Mouse (Mus musculus) splenic B cell, adult 2 months (primary cell): ENCODE measurements around the gene Rnf150.
A peak's percentile ranks its signal among the peaks of the same experiment; 100 is the strongest.
"Not testable (repeated sequence)": the region's sequence is repeated elsewhere in the genome, so short reads cannot be mapped to it uniquely, and the experiment has no call there.

Experiments
- DNase-seq: peaks from one replicate; pipeline ENCODE4 v3.0.0-alpha.2; 2011; ENCODE audit warnings: low read depth, low spot score
- H3K27me3 ChIP-seq: 2 replicates; pipeline ENCODE4 v1.6.1; 2012; ENCODE audit warnings: mild to moderate bottlenecking, low read length, moderate library complexity, mixed read lengths; ENCODE audit not compliant: control insufficient read depth, poor library complexity, insufficient read depth, severe bottlenecking
- H3K36me3 ChIP-seq: 2 replicates; pipeline ENCODE4 v1.6.1; 2012; ENCODE audit warnings: mild to moderate bottlenecking, low read length, moderate library complexity, mixed read lengths; ENCODE audit not compliant: control insufficient read depth, poor library complexity, insufficient read depth, severe bottlenecking

Rnf150 gene

DNA sequence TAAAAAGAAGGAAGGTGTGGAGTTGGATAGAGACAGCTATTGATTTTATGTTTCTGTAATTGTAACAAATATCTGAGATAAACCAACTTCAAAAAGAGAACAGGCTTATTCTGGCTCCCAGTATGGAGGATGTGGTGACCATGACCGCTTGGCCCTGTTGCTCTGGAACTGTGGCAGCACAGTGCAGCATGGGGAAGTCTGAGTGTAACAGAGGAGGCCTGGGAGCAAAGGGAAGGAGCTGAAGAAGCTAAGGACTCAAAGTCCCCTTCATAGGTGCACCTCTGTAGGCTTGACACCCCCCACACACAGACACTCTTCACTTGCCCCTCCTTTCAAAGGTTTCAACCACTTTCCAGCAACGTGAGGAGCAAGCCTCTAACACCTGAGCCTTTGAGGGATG is 214.2 kb downstream of the Rnf150 start:
- DNase-seq: no peak
- Histone ChIP-seq H3K36me3 (no peaks in the 10 kb centered on the region), H3K27me3 (no peaks in the 10 kb centered on the region)

DNA sequence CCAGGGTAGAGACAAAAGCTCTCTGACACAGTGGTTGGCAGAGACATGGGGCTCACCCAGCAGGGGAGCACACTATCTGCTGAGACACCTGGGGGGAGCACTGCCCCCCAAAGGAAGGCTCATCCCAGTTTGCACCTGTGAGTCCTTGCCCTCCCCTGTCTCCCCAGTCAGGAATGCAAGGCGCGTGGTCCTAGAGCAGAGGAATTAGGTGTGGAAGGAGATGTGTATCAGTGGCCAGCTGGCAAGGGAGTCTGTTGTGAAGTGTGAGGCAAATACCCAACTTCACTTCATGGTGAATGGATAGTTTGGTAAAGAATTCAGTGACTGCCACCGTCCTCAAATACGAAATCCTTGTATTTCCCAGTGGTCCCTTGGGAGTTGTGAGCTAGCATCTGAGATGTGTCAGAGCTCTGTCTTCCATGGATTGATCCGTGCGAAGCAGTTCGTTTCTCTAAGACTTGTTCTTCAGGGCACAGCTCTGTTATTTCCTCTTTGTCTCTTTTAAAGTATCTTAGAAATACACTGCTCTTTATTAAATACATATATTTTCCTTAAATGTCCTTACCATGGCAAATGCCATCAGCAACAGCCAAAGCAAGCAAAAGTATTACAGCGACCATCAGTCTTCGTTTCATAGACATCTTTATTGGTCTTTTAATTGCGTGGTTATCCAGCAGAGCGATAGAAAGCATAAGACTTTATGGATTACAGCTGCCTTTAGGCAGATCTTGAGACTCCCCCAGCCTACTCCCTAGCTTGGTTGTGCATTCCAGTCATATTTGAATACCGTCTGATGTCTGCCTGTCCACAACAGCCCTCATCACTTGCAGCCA is 215.8 kb downstream of the Rnf150 start:
- DNase-seq: no peak
- Histone ChIP-seq H3K36me3 (no peaks in the 10 kb centered on the region), H3K27me3 (no peaks in the 10 kb centered on the region)

DNA sequence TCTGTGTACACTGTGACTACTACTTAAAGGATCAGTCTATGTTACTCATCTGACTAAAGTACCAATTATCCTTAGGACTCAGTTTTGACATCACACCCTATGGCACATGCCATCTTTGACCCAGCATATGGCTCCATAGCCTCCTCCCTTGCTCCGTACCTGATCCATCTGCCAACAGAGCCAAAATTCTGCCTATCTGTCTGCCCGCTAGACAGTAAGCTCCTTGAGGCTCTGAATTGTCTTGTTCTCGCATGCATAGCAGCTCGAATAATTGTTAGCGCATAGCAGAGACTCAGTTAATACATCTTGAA is 216.3 kb downstream of the Rnf150 start:
- no peak for DNase-seq

DNA sequence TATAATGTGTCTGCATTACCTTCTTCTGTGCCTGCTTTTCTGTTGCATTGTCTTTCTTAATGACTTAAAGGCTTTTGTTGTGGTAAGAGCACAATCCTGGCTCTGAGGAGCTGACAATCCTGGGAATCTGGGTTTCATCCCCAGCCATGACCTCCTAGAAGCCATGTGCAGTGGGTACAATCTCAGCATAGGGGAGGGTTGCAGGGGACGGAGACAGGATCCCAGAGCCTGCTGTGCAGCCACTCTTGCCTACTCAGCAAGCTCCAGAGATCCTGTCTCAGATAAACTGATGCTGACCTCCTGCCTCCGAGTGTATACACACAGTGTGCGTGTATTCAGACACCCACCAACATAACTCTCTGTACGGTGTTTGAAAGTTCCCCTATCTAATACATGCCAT is 218.1 kb downstream of the Rnf150 start:
- H3K27me3 ChIP-seq: no peaks in the 10 kb centered on the region
- no peaks in the 10 kb centered on the region for H3K36me3 ChIP-seq
- DNase-seq: no peak

More for the DNA sequence above, 216.3 kb downstream of the Rnf150 start:
- no peaks in the 10 kb centered on the region for H3K27me3 ChIP-seq
- H3K36me3 ChIP-seq: no peaks in the 10 kb centered on the region

DNA sequence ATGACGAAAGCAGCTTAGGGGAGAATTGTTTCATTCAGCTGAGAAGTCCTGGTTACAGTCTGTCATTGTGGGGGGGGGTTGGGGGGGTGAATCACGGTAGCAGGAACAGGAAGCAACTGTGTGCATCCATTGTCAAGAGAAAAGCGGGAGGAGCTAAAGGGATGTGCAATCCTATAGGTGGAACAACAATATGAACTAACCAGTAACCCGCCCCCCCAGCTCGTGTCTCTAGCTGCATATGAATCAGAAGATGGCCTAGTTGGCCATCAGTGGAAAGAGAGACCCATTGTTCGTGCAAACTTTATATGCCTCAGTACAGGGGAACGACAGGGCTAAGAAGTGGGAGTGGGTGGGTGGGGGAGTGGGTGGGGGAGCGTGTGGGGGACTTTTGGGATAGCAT is 218.7 kb downstream of the Rnf150 start:
- H3K27me3 ChIP-seq, H3K36me3 ChIP-seq, DNase-seq: not testable (repeated sequence)

DNA sequence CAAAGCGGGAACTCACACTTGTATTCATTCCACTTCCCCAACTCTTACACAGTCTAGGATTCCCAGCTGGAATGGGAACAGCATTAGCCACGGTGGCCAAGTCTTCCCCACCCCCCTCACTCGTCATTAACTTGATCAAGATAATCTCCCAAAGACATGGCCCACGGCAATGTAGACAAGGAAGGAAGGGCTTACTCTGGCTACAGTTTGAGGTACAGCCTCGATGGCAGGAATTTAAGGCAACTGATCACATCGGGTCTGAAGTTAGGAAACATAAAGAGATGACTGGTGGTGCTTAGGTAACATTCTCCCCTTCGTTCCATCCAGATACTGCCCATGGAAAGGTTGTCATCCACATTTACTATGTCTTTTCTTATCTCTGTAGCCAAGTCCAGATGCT is 219.1 kb downstream of the Rnf150 start:
- H3K27me3 ChIP-seq: no peaks in the 10 kb centered on the region
- no peaks in the 10 kb centered on the region for H3K36me3 ChIP-seq
- DNase-seq: no peak

DNA sequence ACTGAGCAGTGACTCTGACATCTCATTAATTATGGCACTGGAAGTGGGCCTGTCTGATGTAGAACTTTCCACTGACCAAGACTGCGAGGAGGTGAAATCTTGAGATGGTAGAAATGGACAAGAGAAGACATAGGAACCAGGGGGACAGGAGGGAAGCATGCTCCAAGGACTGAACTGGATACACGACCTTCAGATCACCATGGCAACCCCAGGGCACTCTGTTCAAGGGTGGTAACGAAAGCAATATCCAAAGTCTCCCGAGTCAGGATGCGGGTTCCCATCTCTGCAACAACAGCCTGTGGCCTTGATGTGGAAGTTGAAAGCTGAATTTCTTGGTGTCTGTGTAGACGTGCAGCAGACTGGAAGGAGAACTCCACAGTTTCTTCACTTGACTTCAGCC is 220.3 kb downstream of the Rnf150 start:
- Histone ChIP-seq H3K27me3 (no peaks in the 10 kb centered on the region), H3K36me3 (no peaks in the 10 kb centered on the region)
- DNase-seq: no peak

DNA sequence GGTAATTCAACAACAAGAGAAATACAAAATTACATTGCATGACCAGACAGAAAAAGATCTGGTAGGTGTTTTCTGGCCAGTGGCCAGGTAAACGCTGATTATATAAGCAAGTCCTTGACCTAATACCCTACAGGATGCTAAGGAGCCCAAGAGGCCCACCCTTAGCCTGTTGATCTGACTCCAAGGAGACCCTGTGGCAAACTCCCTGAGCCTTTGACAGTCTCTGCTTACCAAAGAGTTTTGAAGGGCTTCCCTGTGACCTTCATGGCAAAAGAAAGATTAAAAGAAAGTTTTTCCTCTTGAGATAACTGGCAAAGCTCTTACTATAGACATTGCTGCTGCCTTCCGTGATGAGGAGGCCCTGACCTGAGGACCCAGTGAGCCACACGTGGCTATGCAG is 222.4 kb downstream of the Rnf150 start:
- Histone ChIP-seq H3K27me3 (no peaks in the 10 kb centered on the region), H3K36me3 (no peaks in the 10 kb centered on the region)
- no peak for DNase-seq

DNA sequence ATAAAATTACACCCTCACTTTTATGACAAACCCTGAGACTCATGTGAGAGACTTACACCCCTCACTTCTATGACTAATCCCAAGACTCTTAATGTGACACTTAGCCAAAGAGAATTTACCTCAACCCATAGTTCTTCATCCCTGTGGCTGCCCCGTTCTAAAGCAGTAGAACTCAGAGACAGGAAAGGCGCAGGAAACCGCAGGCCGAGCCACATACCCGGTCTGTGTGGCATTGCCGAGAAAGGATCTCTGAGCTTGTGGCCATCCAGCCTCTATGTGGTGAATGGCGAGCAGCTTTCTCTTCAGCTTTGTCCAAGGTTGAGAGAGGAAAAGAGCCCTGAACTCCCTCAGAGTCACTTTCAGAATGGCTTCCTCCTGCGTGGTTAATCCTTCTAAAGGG is 223.5 kb downstream of the Rnf150 start:
- no peak for DNase-seq

DNA sequence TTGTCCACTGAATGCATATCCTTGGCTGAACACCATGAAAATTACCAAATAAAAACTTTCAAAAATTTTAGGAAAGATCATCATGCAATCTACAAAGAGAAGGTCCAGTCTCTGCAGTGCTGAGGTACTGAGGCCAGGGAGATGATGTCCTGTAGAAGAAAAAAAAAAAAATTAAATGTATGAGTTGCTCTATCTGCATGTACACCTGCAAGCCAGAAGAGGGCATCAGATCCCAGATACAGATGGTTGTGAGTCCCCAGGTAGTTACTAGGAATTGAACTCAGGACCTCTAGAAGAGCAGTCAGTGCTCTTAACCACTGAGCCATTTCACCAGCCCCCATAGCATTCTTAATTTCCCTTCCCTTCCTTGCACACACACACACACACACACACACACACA is 224.4 kb downstream of the Rnf150 start:
- DNase-seq: peak; percentile 28
- no peaks in the 10 kb centered on the region for H3K27me3 ChIP-seq
- H3K36me3 ChIP-seq: no peaks in the 10 kb centered on the region

More for the DNA sequence above, 223.5 kb downstream of the Rnf150 start:
- Histone ChIP-seq H3K36me3 (no peaks in the 10 kb centered on the region), H3K27me3 (no peaks in the 10 kb centered on the region)

DNA sequence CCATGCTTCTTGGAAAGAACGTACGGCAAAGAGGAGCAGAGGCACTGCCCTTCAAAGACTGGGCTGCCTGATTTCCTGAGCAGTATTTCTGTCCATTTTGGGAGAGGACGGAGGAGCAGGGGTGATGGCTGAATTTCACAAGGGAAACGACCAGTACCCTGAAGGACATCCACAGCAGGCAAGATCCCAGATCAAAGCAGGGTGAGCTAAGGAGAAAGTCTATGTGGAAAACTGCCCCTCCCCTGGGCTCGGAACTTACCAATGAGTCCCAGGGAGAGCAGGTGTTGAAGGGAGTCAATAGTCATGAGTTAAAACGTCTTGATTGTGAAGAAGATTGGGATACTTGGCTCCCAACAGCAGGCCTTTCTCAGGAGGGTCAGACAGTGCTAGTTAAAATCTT is 225.0 kb downstream of the Rnf150 start:
- Histone ChIP-seq H3K36me3 (no peaks in the 10 kb centered on the region), H3K27me3 (no peaks in the 10 kb centered on the region)
- no peak for DNase-seq

DNA sequence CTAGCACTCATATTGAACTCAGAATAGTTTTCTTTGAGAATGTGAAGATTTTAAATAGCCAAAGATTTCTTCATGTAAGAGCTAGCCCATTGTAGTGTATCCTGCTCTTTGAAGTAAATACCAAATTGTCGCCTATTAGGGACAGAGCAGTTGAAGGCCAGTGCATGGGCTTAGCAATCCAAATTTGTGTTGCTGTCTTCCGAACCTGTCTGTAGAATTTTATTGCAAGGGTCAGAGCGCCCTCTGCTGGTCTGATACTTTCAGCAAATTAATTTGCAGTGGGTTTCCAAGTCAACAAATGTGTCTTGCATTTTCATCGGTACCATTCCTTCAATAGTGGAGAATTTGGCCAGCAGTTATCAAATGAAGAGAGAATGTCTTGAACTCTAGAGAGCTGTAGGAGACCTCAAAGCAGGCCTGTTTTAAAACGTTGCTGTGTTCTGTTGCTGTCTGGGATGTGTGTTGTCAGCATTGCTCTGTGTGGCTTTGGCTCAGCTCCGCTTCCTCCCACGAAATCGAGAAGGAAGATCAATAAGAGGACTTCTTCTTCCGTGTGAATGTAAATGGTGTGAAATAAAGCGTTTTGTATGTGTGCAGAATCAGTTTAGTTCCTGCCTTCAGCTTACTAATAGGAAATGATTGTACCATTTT is 226.3 kb downstream of the Rnf150 start:
- DNase-seq: peak; percentile 89
- no peaks in the 10 kb centered on the region for H3K27me3 ChIP-seq
- no peaks in the 10 kb centered on the region for H3K36me3 ChIP-seq

DNA sequence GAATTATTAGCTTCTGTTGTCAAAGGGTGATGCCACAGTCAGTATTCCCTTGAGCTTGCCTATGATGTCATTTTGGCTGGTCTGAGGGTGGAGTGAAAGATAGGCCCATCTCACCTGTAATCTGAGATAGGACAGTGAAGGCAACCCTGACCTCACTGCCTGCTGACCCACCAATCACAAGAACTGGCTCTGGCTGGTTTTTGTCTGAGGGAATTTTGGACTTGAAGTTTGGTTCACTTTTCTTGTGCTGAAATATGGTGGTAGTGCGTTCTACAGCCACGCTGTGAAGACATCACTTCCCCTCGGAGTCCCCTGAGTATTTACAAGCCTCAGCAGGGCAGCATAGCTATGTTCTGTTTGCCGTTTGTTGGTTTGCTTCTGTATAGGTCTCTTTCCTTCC is 227.3 kb downstream of the Rnf150 start:
- Histone ChIP-seq H3K27me3 (no peaks in the 10 kb centered on the region), H3K36me3 (no peaks in the 10 kb centered on the region)
- peak; percentile 61 for DNase-seq

DNA sequence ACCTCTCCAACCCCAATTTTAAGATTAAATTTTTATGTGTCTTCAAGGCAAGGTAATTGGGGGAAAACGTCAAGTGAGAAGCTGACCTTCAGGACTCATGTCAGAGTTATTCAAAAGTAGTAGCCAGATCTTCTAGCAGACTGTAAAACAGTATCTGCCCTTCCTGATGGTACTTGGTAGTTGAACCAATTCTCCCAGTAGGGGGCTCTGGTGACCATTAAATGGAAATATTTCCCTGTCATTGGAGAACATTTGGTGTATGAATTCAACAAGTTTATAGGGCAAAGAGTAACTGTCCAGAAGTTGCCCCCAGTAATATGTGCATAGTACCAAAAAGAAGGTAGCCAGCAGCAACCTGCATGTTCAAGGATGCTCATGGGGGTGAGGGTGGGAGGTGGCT is 236.9 kb downstream of the Rnf150 start:
- DNase-seq: peak; percentile 76
- Histone ChIP-seq H3K36me3 (no peaks in the 10 kb centered on the region), H3K27me3 (no peaks in the 10 kb centered on the region)

DNA sequence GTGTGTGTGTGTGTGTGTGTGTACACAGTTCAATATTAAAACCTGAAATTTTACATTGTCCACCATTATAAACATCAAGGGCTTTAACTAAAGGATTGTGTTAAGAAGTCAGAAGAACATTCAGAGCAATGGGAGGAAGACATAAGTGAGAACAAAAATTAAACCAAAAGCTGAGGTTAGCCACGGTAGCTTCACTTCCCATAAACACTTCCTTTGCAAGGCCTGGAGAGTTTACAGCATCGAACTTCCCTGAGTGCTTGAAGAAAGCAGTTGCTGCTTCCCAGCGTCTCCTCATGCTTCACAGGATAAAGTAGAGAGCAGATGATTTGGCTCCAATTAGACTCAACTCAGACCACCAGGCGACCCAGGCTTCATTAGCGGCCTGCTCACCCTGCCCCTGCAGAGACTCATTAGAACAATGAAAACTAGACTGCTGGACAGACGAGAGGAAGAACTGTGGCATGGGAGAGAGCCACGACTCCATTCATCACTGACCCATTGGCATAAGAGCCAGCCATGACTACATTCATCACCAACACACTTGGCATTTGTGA is 239.9 kb downstream of the Rnf150 start:
- no peaks in the 10 kb centered on the region for H3K27me3 ChIP-seq
- peak; percentile 52 for DNase-seq
- H3K36me3 ChIP-seq: no peaks in the 10 kb centered on the region
